25 mouse cellular contexts compared by ENCODE assay signal in the genomic region with DNA sequence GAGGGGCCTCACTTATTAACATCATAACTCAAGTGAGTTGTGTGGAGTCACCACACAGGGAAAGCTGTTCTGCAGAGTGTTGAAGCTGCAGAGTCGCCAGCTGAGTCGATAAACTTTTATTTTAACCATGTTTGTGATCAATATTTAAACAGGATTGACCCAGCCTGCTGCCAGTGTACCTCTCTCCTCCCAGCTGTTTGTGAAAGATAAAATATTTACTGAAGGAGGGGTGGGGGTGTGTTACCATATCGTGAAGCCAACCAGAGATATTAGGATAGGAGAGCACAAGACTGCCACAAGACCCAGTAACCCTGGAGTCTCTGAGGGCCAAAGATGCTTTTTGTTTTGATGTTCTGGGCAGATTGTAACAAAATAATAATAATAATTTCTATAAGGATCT.
DNase-seq lines count a peak whose midpoint lies in the region; ATAC-seq and TF ChIP-seq lines count a peak whose summit lies in the region.
"Had no signal": no experiment of that assay in that cellular context is flagged by ENCODE, and none has a peak within 500 bp of the region (broad histone marks: within the 10 kb centered on the region; RNA-seq: fewer than 3 reads in every experiment).

No protein-coding gene starts in this region.

- H3K27me3 ChIP-seq in hindbrain, postnatal 0 days (ENCODE audit: insufficient read depth, low read length): no peaks in the 10 kb centered on the region
- no peaks in the 10 kb centered on the region for H3K27me3 ChIP-seq in hindbrain, embryonic 16.5 days (replicated peaks; ENCODE audit: control insufficient read depth, insufficient read depth, low read length)
- H3K27me3 ChIP-seq in liver, embryonic 12.5 days (replicated peaks): no peaks in the 10 kb centered on the region
- H3K27me3 ChIP-seq in stomach, embryonic 15.5 days (replicated peaks): no peaks in the 10 kb centered on the region
- H3K27me3 ChIP-seq: forebrain, embryonic 13.5 days; kidney, embryonic 15.5 days; limb, embryonic 15.5 days had no signal

- H3K4me3 ChIP-seq in hindbrain, postnatal 0 days (ENCODE audit: low read length): no peak overlapping the region
- no peak overlapping the region for H3K4me3 ChIP-seq in hindbrain, embryonic 16.5 days (ENCODE audit: low read length)
- no peak overlapping the region for H3K4me3 ChIP-seq in liver, embryonic 12.5 days
- no peak overlapping the region for H3K4me3 ChIP-seq in stomach, embryonic 15.5 days (replicated peaks)
- H3K4me3 ChIP-seq: forebrain, embryonic 13.5 days; gastrocnemius, adult 2 months; heart, embryonic 15.5 days; kidney, embryonic 15.5 days; limb, embryonic 15.5 days; myocyte had no signal

- no peaks in the 10 kb centered on the region for H3K4me1 ChIP-seq in hindbrain, postnatal 0 days (ENCODE audit: insufficient read depth, low read length)
- H3K4me1 ChIP-seq in hindbrain, embryonic 16.5 days (ENCODE audit: control insufficient read depth, insufficient read depth, low read depth, low read length): 0 out of 2 replicates have a peak, but pooled peaks cover 4% of the 10 kb centered on the region
- peaks cover 21% of the 10 kb centered on the region for H3K4me1 ChIP-seq in liver, embryonic 12.5 days
- 0 out of 2 replicates have a peak, but pooled peaks cover 2% of the 10 kb centered on the region for H3K4me1 ChIP-seq in stomach, embryonic 15.5 days
- H3K4me1 ChIP-seq: heart, embryonic 15.5 days; limb, embryonic 15.5 days had no signal

- WGBS in hindbrain, postnatal 0 days: 86% methylated on average over 3 of the region's 3 CpGs
- WGBS in hindbrain, embryonic 16.5 days: 76% methylated on average over 3 of the region's 3 CpGs
- 41% methylated on average over 3 of the region's 3 CpGs for WGBS in liver, embryonic 12.5 days (ENCODE audit: insufficient replicate concordance)
- 38% methylated on average over 3 of the region's 3 CpGs for WGBS in stomach, embryonic 15.5 days

- DNase-seq in hindbrain, postnatal 0 days (ENCODE audit: low spot score): peak; percentile 13
- no peak for DNase-seq in thymus, adult 18-20 months
- no peak for DNase-seq in thymus, postnatal 10 days (ENCODE audit: low spot score in 2 of 2)
- DNase-seq: adrenal gland, postnatal 14 days; cerebellum, adult 9-11 months; gastrocnemius, adult 2 months; heart, postnatal 36 days; kidney, postnatal 4 days; layer of hippocampus, adult 9-11 months; right cerebral cortex, adult 18-20 months; thymus, postnatal 25 days had no signal

- ATAC-seq in hindbrain, postnatal 0 days: no peak
- no peak for ATAC-seq in hindbrain, embryonic 16.5 days
- ATAC-seq in erythroblast, adult 5-6 weeks (replicated peaks; ENCODE audit: low FRiP score, poor library complexity, severe bottlenecking): peak; percentile 80
- peak; percentile 95 for ATAC-seq in liver, embryonic 12.5 days
- ATAC-seq in stomach, embryonic 15.5 days (ENCODE audit: insufficient read depth, low FRiP score, low read depth): peak; percentile 85
- ATAC-seq: forebrain, embryonic 13.5 days; intestine, postnatal 0 days; lung, postnatal 0 days; midbrain, embryonic 16.5 days had no signal

- H3K9ac ChIP-seq in hindbrain, postnatal 0 days (replicated peaks; ENCODE audit: low read length): no peak overlapping the region
- H3K9ac ChIP-seq in hindbrain, embryonic 16.5 days (ENCODE audit: low read depth, low read length): no peak overlapping the region
- no peak overlapping the region for H3K9ac ChIP-seq in liver, embryonic 12.5 days
- no peak overlapping the region for H3K9ac ChIP-seq in stomach, embryonic 15.5 days
- H3K9ac ChIP-seq: forebrain, embryonic 13.5 days; heart, embryonic 15.5 days; hindbrain, embryonic 14.5 days; kidney, embryonic 15.5 days; limb, embryonic 15.5 days had no signal

- H3K9me3 ChIP-seq in hindbrain, postnatal 0 days (ENCODE audit: low read length): no peaks in the 10 kb centered on the region
- H3K9me3 ChIP-seq in hindbrain, embryonic 16.5 days (ENCODE audit: control insufficient read depth, low read length): no peaks in the 10 kb centered on the region
- no peaks in the 10 kb centered on the region for H3K9me3 ChIP-seq in liver, embryonic 12.5 days (replicated peaks)
- H3K9me3 ChIP-seq in stomach, embryonic 15.5 days: no peaks in the 10 kb centered on the region
- H3K9me3 ChIP-seq: forebrain, embryonic 13.5 days; heart, embryonic 15.5 days; kidney, embryonic 15.5 days; limb, embryonic 15.5 days had no signal

- H3K4me2 ChIP-seq in hindbrain, postnatal 0 days (ENCODE audit: low read depth, low read length): no peak overlapping the region
- H3K4me2 ChIP-seq in hindbrain, embryonic 16.5 days (ENCODE audit: low read length): no peak overlapping the region
- peak overlapping the region; percentile 42 for H3K4me2 ChIP-seq in liver, embryonic 12.5 days
- H3K4me2 ChIP-seq in stomach, embryonic 15.5 days: no peak overlapping the region
- H3K4me2 ChIP-seq: forebrain, embryonic 13.5 days; heart, embryonic 15.5 days; hindbrain, embryonic 14.5 days; kidney, embryonic 15.5 days; limb, embryonic 15.5 days had no signal

- H3K36me3 ChIP-seq in hindbrain, postnatal 0 days (ENCODE audit: insufficient read depth, low read length): no peaks in the 10 kb centered on the region
- H3K36me3 ChIP-seq in hindbrain, embryonic 16.5 days (ENCODE audit: control insufficient read depth, insufficient read depth, low read length): no peaks in the 10 kb centered on the region
- no peaks in the 10 kb centered on the region for H3K36me3 ChIP-seq in liver, embryonic 12.5 days
- H3K36me3 ChIP-seq in stomach, embryonic 15.5 days: no peaks in the 10 kb centered on the region
- H3K36me3 ChIP-seq: heart, embryonic 15.5 days; kidney, embryonic 15.5 days; limb, embryonic 15.5 days had no signal

- no peak for TF ChIP-seq CTCF in hindbrain, postnatal 0 days (IDR thresholded peaks at IDR 0.05; ENCODE audit: low read depth)

- H3K27ac ChIP-seq in hindbrain, postnatal 0 days: no peak overlapping the region
- H3K27ac ChIP-seq in hindbrain, embryonic 16.5 days (ENCODE audit: low read depth, low read length): no peak overlapping the region
- peak overlapping the region; percentile 80 for H3K27ac ChIP-seq in liver, embryonic 12.5 days
- H3K27ac ChIP-seq in stomach, embryonic 15.5 days: no peak overlapping the region
- H3K27ac ChIP-seq: forebrain, embryonic 13.5 days; gastrocnemius, adult 2 months; heart, embryonic 15.5 days; hindbrain, embryonic 14.5 days; kidney, embryonic 15.5 days; limb, embryonic 15.5 days; macrophage had no signal

Comparison
In these comparisons a context has a peak if more than half of its experiments do, and no peak if none do; other contexts are left out.
1. ATAC-seq: peak in erythroblast, adult 5-6 weeks (single experiment), liver, embryonic 12.5 days (single experiment) and stomach, embryonic 15.5 days (single experiment); none in hindbrain, postnatal 0 days (single experiment) and hindbrain, embryonic 16.5 days (single experiment).